Mouse (Mus musculus) thymus, postnatal 0 days (tissue): Measurements from ENCODE around the gene Susd6. TPM values are rescaled to one million over a fixed set of nuclear protein-coding genes. Genes with fewer than 3 reads are reported as not detected.
"Not testable (repeated sequence)": the region's sequence is repeated elsewhere in the genome, so short reads cannot be mapped to it uniquely, and the experiment has no call there.

Experiments
- DNase-seq: peaks from one replicate; pipeline ENCODE4 v3.0.0-alpha.2; 2015; ENCODE audit warnings: low spot score
- polyA plus RNA-seq: library from polyadenylated mRNA; unstranded; fragments of >200 nt; fragmentation: Nextera tagmentation; extraction: Ambion mirVana; gene quantifications from 2 replicates; pipeline ENCODE4 v1.2.1, GENCODE M21; 2015

Gene Susd6
- polyA plus RNA-seq, 1 experiment from 2014 or later: 21.0 TPM

DNA sequence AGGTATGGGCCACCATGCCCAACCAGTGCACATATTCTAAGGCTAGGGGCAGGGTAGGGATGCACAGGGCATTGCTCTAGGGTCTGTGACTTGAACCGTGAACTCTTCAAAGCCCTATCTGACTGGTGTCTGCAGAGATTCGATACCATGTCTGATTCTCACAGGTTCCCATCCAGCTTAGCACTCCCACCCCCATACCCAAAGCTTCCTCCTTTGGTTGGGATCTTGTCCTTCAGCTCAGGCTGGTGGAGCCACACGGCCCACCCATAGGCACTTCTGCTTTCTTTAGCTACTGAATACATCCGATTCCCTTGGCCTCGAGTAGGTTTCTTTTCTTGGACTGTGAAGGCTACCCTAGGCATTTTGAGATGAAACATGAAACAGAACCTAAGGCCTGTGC lies 5.3 kb upstream of the Susd6 start:
- DNase-seq: no peak

DNA sequence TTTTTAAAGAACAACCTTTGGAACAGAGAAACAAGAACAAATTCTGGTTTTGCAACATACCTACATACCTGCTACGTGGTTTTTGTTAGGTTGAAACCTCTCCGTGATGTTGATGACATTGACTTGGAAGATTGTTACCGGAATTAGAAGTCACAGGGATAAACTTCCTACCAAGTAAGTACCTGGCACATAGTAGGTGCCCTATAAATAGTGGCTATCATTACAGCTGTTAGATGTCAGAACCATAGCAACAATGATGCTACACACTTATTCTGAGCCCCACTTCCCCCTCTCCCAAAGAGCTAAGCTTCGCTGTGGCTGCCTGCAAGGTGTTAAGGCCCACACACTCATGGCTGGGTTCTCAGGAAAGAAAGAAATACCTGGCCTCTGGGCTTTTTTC lies 4.7 kb upstream of the Susd6 start:
- no peak for DNase-seq

DNA sequence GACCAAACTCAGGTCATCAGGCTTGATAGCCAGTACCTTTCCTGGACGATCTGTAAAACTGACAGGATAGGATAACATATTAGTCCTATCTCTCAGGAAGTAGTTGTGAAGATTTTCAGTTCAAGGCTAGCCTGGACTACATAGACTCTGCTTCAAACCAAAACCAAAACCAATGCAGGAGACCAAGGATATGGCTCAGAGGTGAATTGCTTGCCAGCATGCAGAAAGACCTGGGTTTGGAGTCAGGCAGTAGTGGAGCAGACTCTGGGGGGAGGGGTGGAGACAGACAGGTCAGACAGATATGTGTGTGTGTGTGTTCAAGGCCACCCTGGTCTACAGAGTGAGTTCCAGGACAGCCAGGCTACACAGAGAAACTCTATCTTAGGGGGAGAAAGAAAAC lies 3.7 kb upstream of the Susd6 start:
- DNase-seq: no peak

DNA sequence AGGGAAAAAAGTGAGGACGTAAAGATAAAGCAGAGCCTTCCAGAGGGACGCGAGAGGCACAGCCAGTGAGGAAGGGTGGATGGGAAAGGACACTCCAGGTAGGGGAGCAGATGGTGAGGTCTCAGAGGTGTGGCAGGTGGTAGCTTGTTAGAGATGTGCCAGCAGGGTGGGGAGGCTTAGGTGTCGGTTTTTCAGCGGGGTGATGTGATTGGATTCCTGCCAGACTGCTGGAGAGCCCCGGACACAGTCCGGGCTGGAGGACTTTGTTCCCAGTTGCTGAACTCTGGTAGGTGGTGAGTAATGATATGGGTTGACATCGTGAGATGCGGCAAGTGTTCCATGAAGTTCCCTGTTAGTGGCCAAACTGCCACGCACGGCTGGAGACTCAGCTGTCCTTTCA lies 2.7 kb upstream of the Susd6 start:
- DNase-seq: no peak

DNA sequence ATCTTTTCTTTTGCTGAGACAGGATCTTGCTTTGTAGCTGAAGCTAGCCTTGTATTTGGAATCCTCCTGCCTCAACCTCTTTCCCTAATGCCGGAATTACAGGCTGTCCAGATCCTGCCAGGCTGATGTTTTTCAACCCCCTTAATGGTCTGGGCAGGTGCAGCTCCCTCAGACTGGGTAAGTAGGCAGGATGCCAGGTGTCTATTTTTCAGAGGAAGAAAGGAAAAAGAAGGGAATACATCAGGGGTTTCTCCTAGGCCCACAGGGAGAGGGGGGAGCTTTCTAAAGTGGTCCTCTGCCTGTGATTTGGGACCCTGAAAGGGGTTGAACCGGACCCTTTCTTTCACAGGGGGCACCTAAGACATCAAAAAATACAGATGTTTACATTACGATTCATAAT lies 2.1 kb upstream of the Susd6 start:
- no peak for DNase-seq

DNA sequence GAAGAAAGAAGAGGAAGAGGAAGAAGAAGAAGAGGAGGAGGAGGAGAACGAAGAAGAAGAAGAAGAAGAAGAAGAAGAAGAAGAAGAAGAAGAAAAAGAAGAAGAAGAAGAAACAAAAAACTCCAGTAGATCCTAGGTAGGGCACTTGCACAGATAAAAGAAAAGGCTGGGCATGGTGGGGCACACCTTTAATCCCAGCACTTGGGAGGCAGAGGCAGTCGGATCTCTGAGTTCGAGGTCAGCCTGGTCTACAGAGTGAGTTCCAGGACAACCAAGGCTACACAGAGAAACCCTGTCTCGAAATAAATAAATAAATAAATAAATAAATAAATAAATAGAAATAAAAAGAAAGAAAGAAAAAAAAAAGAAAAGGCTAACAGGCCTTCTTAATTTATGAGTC lies 1.0 kb upstream of the Susd6 start:
- not testable (repeated sequence) for DNase-seq

DNA sequence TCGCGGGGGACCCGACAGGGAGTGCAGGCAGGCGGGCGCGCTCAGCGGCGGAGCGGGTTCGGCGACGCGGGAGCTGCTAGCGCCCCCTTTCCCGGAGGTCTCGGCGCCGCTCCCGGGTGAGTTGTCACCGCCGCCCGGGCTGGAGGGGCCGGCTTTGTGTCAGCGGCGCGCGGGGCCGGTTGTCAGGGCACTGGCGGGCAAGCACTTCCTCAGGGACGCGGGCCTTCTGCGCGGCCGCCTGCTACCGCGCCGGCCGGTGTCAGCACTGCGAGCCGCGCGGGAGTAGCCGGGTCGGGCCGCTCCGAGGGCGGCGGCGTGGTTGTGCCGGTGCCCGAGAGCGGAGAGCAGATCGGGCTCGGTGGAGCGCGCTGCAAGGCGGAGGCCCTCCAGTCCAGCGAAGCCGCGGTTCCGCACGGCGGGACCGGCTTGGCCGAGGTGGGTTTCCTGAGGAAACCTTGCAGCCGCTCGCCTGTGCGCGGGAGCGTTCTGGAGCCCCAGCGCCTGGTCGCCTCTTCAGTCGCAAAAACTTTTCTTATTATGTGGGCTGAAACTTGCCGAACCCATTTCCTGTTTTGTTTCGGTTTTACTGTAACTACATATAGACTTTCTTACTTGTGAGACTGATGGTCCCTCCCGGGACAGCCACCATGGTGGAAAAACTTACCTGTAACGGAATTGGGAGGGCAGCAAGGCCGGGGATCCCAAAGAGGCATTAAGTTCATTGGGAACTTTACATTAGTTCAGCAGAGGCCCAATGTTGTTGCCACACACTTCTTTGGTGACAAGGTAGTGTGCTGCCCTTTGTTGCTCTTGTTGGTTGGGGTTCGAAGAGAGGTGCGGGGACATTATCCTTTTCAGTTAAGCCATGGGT lies 625 bp downstream of the Susd6 start:
- DNase-seq: peak; percentile 68

DNA sequence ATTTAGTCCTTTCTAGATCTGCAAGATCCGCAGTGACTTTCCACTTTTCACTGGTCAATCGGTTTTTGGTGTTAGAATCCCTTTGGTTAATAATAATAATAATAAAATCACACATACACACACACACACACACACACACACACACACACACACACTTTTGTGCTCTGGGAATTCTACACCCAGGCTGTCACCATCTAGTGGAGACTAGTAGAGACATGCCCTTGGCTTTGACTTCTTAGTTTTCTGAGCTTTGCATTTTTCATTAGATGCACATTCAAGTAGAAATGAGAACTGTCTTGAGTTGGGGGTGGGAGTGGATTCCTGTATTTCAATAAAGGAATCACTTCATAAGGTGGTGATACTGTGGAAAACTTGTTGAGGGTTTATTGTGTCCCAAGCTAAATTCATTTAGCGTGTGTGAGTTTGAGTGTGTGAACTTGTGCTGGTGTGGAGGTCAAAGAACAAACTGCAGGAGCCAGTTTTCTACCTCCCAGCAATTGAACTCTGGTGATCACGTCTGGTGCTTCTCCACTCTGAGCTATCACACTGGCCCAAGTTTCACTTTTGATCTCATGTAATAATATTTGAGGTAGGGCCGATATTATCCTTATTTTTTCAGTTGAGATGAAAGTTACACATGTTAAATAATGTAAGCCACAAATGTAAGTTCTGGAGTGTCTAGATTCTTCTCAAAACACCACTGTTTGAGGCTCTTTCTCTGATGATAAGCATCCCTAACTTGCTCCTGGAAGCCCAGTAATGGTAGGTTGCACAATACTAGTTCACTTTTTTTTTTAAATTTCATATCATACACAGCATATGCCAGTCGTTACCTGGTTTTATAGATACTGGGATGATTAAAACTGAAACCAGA lies 1.5 kb downstream of the Susd6 start:
- peak; percentile 39 for DNase-seq

DNA sequence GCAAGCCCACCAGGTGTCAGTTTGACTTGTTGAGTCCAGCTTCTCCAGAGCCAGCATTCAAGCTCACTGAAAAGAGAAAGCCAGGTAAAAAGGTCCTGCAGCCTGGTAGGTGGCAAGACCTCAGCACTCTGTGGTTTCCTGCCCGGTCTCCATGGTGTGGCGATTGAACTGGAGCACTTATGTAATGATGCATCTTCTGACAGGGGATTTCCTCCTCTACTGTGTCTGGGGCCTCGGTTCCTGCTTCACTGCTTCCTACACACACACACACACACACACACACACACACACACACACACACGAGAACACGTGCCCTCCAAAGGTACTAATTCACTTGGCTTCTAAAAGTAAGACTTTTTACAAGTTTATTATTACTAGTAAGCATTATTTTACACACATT lies 2.6 kb downstream of the Susd6 start:
- peak; percentile 60 for DNase-seq

DNA sequence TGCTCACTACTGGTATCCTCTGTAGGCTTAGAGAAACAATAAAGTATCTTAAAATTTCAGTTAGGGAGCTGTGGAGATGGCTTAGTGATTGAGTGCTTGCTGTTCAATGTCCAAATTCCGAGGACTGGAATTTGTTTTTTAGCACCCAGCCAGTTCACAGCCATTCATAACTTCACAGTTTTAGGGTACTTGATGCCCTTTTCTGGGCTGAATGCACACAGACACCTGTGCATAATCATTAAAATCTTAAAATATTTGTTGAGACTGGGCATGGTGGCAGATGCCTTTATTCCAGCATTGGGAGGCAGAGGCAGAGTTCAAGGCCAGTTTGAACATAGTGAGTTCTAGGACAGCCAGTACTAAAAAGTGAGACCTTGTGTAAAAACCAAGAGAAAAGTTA lies 3.2 kb downstream of the Susd6 start:
- no peak for DNase-seq

DNA sequence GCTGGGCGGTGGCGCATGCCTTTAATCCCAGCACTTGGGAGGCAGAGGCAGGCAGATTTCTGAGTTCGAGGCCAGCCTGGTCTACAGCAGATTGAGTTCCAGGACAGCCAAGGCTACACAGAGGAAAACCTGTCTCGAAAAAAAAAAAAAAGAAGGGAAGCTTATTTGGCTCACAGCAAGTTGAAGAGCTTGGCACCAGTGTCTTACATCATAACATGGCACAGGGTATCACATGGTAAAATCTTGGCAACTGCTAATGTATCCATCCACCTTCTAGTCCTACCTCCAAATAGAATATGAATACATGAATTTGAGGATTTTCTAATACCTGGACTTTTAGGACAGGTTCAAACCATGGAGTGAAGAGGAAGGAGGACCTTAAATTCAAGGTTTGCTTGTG lies 4.2 kb downstream of the Susd6 start:
- no peak for DNase-seq

DNA sequence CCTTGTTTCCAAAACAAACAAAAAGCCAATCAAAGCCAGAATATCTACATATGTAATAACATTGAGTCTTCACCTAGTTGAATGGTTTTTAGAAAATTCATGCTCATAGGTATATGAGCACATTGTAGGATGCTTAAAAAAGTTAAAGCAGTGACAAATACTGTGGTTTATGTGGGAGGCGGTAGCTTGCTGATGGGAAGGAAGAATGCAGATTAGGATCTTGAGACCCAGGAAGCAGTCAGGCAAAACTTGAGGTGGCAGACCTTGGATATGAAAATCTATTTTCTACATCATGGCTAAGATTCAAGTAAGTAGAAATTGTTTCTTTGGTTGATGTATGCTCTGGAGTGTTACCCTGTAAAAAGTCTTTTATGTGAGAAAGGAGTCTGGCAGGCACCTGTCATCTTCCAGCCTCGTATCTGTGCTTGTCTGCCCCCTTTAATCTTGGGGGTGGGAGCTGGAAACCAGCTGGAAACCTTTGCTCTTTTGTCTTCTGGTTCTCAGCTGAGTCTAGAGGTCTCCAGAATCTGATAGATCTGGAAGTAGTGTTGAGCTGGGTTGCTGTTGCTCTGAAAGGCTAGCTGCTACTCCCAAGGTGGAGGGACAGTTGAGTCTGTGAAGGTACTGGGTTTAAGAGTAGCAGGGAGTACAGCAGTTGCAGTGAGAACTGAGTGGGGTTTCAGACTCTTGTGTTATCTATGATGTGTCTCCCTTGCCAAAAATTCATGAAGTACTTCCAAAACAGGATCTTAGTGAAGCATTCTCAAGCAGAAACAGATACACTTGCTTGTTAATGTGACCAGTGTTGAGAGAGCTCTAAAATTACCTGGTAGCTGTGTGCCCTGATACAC lies 4.8 kb downstream of the Susd6 start:
- peak; percentile 57 for DNase-seq

DNA sequence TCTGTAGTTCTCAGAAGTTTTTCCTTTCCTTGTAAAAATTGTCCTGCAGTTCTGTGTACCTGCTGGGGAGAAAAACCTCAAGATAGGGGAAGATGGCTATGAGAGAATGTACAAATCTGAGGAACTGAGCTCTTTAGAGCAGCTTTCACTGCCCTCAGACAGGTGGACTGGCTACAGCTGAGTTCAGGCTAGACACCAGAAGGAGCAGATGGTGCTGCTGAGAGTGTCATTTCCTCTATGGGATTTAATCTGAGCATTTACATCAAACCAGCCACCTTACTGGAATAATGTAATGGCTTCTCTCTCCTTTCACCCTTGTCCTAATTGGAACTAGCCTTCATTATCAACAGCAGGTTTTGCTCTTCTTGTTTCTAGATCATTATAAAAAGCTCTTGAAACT lies 8.0 kb downstream of the Susd6 start:
- DNase-seq: no peak

DNA sequence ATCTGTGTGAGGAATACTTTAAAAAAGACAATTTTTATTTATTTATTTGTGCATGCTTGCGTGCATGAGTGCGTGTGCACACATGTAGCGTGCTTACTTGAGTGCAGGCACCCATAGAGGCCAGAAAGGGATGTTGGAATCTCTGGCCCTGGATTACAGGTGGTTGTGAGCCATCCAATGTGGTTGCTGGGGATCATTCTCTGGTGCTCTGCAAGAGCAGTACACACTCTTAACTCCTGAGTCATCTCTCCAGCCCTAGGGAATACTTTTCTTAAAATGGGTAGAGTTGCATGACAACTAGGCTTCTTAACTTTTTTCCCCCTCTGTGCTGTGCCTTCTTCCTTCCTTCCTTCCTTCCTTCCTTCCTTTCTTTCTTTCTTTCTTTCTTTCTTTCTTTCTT lies 9.8 kb downstream of the Susd6 start:
- DNase-seq: no peak

DNA sequence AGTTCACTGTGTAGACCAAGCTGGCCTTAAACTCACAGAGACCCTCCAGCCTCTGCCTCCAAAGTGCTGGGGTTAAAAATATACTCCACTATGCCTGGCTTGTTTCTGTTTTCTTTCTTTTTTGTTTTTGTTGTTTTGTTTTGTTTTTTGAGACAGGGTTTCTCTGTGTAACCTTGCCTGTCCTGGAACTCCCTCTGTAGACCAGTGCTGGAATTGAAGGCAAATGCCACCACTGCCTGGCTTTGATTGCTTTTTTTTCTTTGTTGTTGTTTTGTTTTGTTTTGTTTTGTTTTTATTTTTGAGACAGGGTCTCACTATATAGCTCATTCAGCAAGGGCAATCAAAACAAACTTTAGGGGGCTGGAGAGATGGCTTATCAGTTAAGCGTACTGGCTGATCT lies 11.1 kb downstream of the Susd6 start:
- DNase-seq: no peak

DNA sequence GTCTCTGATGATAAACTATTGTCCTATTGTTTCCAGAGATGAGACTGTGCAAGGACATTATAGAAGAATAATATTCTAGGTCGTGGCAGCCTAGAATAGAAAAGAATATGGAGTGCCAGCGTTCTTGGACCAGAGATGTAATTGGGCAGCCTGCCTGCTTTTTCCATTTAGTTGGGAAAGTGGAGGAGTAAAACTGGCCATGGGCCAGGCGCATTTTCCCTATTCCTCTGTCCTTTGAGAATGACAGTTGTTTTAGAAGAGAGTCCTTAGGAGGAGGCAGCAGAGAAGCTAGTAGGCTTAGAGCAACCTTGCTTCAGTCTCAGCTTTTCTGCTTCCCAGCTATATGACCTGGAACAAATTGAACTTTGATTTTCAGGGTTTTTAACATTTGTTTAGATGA lies 13.6 kb downstream of the Susd6 start:
- DNase-seq: no peak

DNA sequence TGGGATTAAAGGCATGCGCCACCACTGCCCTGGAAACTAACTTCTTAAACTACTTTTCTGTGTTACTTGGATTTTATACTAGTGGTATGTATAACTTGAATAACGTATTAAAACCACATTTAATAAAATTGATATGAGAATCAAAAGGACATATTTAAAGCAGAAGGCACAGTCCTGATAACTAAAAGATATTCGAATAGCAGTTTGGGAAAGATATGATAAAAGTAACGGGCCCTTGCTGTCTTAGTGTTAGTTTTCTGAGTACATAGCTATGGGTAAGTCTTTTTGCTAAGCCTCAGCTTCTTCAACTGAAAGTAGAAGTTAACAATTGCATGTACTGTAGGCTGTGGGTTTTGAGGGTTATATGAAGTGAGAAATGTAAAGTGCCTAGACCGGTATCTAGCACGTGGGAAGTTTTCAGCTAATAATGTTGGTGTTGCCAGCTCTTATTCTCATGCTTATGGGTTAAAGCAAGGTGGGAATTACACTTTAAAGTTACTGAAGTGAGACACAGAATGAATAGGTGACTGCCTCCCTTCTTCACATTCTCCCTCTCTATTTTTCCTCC lies 14.6 kb downstream of the Susd6 start:
- no peak for DNase-seq

DNA sequence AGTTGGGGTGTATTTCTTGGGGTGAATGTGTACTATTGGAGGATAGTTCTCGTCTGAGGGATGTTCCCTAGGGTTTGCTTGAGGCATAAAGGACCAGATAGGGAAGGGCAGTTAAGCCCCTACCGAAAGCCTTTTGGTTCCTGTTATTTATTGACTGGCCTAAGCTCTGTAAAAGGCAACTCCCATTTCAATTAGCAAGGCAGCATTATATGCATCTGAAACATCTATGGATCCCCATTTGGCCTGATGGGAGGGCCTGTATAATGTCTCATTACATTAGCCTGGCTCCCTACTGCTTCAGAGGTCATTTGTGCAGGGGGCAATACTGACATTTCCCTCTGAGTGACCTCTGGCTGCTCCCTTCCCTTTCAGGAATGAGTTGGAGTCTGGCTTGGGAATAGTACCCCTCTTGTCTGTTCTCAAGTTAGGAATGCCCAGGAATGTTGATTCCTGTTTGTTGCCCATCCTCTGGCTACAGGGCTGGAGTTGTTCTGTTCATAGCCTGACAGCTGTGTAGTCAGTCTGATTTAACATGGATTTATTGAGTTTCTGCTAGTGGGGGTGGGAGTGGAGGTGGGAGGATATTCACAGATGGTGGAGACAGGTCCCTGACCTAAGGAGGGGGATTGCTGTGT lies 17.3 kb downstream of the Susd6 start:
- DNase-seq: no peak

DNA sequence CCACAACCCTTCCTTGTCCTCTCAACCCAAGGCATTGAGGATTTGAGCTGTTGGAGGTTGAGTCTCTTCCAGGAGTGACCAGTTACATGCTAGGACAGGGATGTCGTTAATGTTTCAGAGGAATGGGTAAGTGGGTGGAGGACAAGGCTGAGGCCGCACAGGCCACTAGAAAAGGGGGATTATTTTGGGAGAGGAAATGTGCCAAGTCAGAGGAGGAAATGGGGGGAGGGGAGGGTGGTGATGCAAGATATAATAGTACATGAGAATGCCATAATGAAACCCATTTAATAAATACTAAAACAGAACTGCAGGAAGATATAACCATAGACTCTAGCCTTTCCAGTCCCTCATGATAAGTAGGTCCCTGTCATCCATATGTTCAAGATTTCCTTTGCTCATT lies 19.7 kb downstream of the Susd6 start:
- no peak for DNase-seq

DNA sequence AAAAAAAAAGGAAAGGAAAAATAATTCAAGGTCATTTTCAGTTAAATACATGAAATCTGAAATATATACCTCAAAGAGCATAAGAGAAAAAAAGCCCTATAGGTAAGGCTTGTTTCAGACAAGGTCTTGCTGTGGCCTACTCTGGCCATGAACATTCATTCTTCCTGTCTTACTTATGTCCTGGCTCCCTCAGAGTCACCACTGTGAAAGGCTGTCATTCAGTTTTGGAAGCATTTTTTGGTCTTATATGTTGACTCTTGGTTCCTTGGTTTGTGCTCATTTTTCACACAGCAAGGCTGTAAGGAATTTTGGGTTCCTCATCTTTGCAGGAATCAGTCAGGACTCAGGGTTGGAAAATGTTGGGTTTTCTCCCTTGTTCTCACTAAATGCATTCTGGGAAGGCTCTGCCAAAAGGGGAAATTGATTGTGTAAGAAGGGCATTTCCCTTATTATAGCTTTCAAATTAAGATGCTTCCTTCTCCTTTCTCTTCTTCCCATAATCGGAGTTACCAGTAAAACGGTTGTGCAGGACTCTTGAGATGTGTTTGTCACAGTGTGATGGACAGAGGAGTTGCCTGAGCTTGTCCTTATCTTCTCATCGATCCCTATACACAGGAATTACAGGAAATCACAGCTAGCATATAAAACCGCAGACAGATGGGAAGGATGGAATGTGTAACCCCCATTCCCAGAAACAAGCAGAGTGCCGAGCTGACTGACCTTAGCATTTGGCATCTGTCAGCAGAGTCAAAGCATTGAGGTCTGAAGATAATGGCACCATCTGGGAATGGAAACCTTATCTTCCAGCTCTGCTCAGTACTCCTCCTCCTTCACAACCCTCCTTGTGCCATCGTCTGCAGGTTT lies 21.6 kb downstream of the Susd6 start:
- no peak for DNase-seq
